Mouse (Mus musculus) granulocyte monocyte progenitor cell, adult 5-6 weeks (primary cell): Measurements from ENCODE around the gene Parp9. TPM values are rescaled to one million over a fixed set of nuclear protein-coding genes. Genes with fewer than 3 reads are reported as not detected.
A peak's percentile ranks its signal among the peaks of the same experiment; 100 is the strongest.
"Not testable (repeated sequence)": the region's sequence is repeated elsewhere in the genome, so short reads cannot be mapped to it uniquely, and the experiment has no call there.

Source experiments
- ATAC-seq: replicated peaks from 2 replicates; pipeline ENCODE4 v1.8.0; 2016; ENCODE audit warnings: mild to moderate bottlenecking, moderate TSS enrichment, inconsistent platforms; ENCODE audit not compliant: poor library complexity, severe bottlenecking
- total RNA-seq, 2 experiments: library from RNA; stranded (forward) in 1 of 2; stranded (reverse) in 1 of 2; fragments of 200-712, 200-1000 nt in 1 of 2; fragments of >200 nt in 1 of 2; fragmentation: Nextera tagmentation in 1 of 2; gene quantifications; 2 replicates each; pipeline ENCODE4 v1.2.3; 2014 to 2017

The Parp9 gene
- total RNA-seq, 2 experiments from 2014 or later: 15.7 to 20.4 TPM

DNA sequence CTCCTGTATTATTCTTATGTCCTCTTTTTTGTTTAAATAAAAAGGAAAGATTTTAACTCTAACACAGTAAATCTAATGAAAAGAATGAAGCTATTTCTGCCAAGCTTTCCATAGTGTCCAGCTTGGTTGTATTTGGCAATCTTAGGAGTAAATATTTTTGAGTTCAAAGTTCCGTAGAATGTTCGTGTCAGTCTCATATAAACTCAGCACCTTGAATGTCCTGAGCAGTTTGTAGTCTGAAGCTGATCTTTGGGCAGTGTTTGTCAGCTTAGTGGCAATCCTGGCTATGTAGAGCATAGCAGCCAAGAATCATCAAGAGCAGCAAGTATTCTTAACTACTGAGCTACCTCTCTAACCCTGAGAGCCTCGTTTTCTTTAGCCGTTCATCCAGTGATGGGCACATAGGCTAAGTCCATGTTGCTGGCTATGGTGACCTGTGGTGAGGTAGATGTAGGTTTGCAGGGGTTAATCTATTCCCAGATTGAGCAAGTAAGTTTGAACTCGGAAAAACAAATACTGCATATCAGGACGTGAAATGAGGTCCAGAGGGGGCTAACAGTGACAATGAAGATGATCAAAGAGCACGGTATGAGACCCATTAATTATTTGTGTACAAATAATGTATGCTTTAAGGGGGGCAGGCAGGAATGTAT, 14.6 kb upstream of the Parp9 start:
- ATAC-seq: no peak

DNA sequence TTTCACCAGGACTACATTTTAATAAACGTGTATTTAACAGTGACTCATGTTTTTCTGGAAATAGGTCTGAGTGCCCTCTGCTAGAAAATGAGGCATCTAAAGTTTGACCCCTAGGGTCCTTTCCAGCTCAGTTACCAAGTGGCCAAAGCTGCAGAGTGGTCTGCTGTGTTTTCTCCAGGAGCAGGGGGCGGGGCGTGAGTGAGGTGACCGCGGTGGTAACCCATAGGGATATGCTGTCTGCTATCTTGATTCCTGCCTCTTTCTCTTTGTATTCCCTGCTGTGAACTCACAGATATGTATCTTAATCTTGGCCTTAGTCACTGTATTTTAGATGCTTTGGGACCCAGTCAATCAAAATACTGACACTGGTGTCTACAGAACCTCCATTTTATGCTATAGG, 13.9 kb upstream of the Parp9 start:
- ATAC-seq: no peak

DNA sequence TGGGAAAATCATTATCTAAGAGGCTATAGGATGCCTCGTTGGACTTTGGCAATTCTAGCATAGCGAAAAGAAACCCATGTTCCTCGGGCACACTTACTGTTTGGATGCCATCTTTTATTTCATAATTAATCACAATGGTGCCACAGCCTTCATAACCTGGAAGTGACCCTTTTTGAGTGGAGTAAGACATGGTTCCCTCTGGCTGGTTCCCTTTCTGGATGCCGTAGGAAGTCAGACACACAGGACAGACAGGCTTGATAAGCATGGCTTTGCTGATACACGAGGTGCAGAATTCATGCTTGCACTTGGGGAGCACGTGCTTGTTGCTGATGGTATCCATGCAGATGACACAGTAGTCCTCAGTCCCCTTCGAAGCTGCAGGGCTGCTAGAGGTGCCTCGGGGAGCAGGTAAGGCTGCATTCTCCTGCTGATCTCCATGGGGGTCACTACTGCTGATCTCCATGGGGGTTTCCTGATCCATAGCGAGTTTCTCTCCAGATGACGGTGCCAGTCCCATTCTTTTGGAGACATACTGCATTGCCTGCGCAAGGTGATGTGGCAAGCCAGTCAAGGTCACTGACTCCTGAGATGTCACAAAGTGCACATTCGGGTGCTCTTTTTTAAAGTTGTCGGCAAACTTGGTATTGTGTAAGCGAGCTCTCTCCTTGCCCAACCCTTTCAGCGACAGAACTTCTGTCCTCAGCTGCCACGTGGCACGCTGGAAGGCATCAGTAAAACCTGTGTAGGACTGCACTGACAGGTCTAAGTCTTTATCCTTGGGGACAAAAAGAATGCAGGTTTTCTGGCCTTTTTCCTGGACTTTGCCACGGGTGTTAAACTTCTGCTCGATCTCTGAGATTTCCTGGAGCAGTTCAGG, 5.9 kb upstream of the Parp9 start:
- peak; percentile 83 for ATAC-seq

DNA sequence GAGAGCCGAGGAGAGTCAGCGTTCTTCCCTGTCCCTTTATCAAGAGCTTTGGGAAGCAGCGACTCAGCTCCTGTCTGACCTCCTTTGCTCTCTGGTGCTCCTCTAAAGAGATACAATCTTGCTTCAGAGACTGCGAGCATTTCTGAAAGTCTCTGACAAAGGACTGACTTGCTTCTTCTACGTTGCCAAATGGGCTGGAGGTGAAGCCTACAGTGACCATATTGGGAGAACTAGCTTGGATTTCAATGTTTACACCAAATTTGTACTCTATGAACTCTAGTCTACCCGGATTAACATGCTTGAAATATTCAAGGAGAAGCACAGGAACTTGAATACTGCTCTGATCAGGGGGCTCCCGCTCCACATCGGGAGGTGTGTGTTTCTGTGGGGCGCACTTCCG, 5.1 kb upstream of the Parp9 start:
- ATAC-seq: no peak

DNA sequence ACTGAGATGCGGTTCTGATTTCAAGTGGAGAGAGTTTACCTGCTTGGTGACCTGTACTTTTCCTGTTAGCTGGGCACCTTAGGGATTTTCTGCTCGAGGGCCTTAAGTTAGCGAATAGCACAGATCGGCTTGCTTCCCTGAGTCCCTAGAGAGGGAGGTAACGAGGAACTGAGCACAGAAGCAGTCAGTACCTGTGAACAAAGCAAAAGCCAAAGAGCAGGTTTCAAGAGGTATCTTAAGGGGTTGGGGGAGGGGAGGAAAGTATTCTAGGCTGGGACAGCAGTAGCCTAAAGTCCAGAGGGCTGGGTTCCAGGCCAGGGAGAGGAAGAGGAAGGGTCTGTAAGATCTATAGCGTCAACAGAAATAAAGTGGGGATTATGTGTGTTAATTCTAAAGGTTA, 991 bp downstream of the Parp9 start:
- peak; percentile 6; the same call in 1 of the 2 replicates for ATAC-seq

DNA sequence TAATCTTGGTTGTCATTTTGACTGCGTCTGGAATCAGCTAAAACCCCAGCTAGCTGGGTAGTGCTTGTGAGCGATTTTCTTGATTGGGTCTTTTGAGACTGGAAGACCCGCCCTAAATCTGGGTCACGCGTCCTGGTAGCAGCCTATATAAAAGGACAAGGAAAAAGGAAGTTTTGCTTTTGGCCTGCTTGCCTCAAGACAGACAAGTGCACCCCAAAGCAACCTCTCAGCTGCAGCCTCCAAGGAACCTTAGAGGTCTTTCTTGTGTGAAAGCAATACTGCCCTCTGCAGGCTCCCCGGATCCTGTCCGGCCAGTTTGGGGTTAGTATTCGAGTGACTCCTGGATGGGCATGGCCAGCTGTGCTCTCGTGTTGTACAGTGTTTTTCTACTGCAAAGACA, 1.4 kb downstream of the Parp9 start:
- ATAC-seq: peak; percentile 80

DNA sequence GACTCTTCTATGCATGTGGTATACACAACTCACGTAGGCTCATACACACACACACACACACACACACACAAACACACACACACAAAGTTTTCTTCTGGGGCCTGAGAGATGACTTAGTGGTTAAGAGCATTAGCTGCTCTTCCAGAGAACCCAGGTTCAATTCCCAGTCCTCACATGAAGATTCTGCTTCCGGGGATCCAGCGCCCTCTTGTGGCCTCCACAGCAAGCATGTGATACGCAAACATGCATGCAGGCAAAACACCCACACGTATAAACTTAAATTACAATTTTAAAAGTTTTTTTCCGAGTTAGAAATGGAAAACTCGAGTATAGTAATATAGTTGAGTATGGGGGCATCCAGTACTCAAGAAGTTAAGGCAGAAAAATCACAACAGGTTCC, 3.1 kb downstream of the Parp9 start:
- no peak for ATAC-seq

DNA sequence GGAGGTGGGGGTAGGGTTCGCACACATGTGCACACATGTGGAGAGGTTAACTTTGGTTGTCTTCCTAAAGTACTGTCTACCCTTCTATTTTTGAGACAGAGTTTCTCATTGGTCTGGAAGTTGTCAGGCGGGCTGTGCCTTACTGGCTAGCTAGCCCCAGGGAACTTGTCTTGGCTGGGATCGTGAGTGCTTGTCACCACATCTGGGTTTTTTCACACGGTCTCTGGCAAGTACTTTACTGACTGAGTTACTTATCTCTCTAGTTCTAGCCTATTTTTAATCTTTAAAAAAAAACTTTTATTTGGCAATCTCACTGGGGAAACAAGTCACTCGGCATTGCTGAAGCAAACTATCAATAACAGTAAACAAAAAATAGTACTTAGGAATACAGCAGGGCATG, 11.0 kb downstream of the Parp9 start:
- no peak for ATAC-seq

DNA sequence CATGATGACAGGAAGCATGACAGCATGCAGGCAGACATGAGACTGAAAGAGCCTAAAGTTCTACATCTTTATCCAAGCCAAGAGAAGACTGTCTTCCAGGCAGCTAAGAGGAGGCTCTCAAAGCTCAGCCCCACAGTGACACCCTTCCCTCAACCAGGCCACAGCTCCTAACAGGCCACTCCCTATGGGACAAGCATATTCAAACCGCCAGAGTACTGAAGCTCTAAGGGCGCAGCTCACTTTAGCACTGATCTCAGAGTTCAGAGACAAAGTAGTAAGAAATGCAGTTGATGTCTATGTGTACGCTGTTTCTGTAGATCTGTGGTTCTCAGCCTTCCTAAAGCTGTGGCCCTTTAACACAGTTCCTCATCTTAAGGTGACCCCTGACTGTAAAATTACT, 12.9 kb downstream of the Parp9 start:
- ATAC-seq: no peak

DNA sequence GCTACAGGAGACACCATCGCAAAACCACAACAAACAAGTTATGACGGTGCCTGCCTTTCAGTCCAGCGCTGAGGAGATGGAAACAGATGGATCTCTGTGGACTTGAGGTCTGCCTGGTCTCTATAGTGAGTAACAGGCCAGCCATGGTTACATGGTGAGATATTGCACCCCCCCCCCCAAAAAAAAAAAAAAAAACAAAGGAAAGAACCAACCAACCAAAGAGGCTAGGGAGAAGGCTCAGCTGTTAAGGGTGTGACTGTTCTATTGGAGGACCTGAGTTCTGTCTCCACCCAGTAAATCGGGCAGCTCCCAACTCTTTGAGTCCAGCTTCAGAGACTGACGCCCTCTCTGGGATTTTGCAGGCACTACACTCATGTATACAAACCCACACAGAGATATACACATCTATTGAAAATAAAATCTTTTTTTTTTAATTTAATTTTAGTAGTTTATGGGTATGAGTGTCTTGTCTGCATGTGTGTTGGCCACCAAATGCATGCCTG, 14.4 kb downstream of the Parp9 start:
- ATAC-seq: no peak

DNA sequence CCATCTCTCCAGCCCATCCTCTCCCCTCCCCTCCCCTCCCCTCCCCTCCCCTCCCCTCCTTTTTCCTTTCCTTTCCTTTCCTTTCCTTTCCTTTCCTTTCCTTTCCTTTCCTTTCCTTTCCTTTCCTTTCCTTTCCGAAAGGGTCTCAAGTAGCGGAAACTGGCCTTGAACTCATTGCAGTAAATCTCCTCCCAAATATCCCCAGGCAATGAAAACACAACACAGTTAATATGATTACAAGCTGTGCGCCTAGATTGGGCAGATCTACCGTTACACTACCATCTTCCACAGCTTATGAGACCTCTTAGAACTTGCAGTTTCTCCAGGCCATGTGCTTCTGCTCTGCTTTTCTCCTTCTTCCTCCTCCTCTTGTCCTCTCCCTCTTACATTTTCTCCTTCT, 27.7 kb downstream of the Parp9 start:
- not testable (repeated sequence) for ATAC-seq

DNA sequence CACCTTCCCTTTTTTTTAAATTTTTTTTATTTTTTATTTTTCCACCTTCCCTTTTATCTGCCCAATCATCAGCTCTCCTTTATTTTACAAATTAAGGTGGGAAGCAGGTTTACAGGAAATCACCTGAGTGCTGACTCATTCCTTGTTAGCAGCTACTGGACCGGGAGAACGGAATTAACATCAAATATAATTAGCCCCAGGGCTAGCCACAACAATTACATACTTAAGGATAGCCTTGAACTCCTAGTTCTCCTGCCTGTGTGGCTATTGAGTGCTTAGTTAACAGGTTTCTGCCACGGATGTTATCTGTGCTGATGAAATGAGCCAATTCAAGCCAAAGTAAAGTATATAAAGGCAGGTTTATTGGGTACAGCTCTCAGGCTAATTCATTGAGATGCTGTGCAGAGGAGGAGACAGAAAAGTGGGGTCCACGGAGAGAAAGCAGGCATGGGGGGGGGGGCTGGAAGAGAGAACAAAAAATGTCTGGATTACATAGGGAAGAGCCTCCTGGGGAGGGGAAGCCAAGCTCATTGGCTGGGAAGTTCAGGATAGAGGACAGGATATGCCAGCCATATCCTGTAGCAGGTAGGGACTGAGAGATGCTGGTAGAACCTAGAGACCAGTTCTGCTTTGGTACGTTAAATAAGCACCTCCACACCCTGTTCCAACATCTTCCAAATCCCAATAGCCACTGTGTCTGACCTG, 28.3 kb downstream of the Parp9 start:
- ATAC-seq: no peak

DNA sequence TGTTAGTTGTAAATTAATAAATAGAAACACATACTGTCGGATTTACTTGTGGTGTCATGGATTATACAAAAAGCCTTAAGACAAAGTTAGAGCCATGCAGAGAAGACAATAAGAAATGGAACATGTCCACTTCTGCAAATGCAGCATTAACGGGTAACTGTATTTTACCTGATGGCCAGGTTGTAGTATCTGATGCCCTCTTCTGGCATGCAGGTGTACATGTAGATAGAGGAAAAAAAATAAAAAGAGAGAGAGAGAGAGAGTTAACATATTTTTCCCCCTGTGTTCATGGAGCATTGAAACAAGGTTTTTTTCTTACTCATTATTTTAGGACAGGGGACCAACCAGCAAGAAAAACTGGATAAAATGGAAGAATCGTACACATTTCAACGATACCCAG, 29.0 kb downstream of the Parp9 start:
- no peak for ATAC-seq

DNA sequence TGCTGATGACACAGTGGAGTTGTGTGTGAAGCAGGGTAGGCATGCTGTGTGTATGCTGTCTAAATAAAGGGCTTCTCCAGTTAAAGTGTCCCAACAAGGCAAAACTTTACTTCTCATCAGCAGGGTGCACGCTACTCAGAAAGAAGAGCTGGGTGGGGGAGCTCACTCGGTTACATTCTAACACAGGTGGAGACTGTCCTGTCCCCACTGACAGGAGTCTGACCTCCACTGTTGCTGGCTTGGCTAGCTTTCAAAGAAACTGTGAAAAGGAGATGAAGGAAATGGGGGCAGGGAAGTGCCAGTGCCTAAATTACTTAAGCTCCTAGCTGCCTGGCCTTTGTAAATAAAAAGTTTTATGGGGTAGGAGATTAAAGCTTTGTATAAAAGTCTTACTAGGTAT, 29.9 kb downstream of the Parp9 start:
- ATAC-seq: no peak

DNA sequence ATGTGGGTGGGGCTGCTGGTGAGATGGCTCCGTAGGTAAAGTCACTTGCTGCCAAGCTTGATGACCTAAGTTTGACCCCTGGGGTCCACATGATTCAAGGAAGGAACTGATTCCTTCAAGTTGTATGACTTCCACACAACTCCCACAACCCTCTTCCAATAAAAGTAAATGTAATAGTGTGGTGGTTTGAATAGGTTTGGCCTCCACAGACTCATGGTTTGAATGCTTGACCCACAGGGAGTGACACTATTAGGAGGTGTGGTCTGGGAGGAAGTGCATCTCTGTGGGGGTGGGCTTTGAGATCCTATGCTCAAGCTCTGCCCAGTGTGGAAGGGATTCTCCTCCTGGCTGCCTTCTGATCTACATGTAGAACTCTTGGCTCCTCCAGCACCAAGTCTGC, 35.8 kb downstream of the Parp9 start:
- ATAC-seq: no peak

DNA sequence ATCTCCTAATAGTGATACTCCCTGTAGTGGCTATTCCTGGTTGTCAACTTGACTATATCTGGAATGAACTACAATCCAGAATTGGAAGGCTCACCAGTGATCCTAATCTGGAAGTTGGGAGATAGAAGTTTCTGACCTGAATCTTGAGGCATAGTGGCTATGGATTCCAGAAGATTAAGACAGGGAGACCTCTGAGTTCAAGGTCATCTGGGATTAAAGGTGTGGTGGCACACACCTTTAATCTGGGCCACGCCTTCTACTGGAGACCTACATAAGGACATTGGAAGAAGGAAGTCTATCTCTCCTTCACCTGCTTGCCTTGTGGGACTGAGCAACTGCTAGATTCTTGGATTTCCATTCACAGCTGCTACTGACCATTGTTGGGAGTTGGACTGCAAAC, 40.2 kb downstream of the Parp9 start, which contains the start of gene Kpna1:
Kpna1 (plus strand) TSS at position 301 of the 400 bp plus-strand sequence.
- ATAC-seq: not testable (repeated sequence)

DNA sequence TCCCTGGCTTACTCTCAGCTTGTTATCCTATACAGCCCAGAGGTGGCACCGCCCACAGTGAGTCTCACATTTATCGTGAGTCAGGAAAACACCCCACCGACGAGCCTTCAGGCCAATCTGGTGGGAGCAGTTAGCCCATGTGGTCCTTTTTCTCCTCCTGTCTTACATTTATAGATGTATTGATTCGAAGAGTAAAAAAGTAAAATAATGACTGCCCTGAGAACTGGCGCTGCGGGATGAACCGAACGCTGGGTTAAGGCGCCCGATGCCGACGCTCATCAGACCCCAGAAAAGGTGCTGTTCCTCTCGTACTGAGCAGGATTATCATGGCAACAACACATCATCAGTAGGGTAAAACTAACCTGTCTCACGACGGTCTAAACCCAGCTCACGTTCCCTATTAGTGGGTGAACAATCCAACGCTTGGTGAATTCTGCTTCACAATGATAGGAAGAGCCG, 43.1 kb downstream of the Parp9 start:
- ATAC-seq: peak; percentile 54

DNA sequence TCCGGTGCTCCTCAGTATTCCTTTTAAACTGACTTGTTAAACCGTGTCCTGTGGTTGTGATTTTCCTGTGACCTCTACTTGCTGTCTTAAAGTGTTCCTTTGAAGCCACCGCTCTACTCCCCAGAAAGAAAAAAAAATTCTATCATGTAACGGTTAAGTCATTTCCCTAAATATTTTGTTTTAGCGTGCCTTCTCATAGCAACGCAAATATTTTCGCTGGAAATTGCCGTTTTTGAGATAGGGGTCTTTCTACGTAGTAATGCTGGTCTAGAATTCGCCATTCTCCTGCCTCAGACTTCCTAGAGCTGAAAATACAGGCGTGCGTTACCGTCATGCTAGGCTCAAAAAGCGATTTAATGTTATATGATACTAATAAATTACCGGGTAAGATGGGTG, 44.2 kb downstream of the Parp9 start:
- ATAC-seq: 0 out of 2 replicates have a peak, but pooled peaks have one; percentile 6

DNA sequence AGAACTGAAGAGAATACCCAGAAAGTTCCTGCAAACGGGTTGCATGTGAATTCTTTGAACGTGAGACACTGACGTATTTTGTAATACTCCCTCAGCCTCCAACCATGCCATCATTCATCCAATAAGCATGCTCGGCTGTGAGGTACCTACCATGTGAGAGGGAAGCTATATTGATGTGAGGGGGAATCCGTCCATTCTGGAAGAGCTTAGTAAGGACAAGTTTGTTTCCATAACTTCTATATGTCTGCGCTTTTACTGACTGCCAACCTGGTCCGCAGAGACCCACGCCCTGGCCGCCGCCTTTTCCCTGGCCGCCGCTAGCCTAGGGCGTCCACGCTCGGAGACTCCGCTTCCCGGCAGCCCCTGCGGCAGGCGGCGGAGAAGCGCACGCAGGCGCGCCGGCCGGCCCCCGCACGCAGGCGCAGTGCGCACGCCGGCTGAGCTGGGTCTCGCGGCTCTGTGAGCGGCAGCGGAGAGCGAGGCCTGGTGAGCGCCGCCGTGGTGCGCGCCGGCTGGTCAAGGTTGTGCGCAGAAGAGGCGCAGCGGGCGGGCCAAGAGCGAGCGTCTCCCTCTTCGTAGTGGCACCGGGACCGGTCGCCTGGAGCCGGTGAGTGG, 44.7 kb downstream of the Parp9 start:
- peak; percentile 66 for ATAC-seq

DNA sequence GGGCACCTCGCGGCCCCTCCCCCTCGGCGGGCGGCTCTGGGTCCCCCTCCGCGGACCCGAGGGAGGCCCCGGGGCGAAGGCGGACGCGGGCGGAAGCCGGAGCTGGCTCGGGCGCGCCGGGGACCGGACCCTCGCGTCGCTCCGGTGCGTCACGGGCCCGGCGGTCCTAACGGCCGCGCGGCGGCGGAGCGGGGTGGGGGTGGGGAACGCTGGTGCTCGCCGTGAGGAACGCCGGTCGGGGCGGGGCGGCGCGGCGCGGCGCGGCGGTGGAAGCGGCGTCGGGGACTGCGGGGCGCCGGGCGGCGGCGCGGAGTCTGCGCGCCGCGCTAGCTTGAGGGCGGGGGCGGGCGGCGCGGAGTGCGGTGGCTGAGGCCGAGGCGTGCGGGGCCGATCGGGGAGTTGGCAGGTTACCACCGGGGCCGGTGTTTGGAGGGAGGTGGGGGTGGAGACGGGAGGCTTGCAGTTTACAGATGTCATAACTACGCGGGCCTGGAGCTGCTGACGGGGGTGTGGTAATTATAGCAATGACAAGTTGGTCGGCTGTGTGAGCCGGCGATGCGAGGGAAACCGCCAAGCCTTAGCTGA, 45.3 kb downstream of the Parp9 start:
- peak; percentile 63 for ATAC-seq
